Mouse (Mus musculus): ENCODE measurements around the gene Nckap1l. TPM values are rescaled to one million over a fixed set of nuclear protein-coding genes. Genes with fewer than 3 reads are reported as not detected.

Gene Nckap1l
- polyA plus RNA-seq, 1 experiment = 100 TPM

- DNase-seq = no peak
- Histone ChIP-seq H3K27ac (ENCODE audit: control insufficient read depth, insufficient read depth, low read length) (no peak overlapping the region), H3K27me3 (ENCODE audit: control insufficient read depth, insufficient read depth, low read length) (no peaks in the 10 kb centered on the region), H3K36me3 (ENCODE audit: control insufficient read depth, insufficient read depth, low read length) (peaks cover 60% of the 10 kb centered on the region), H3K4me3 (ENCODE audit: control insufficient read depth, insufficient read depth, low read length) (no peak overlapping the region), H3K4me1 (replicated peaks; ENCODE audit: control insufficient read depth, insufficient read depth, low read length) (no peaks in the 10 kb centered on the region)
- 95% methylated on average over 10 of the region's 10 CpGs for WGBS
- TF ChIP-seq CTCF (IDR thresholded peaks at IDR 0.05; ENCODE audit: borderline replicate concordance, control insufficient read depth, extremely low read depth, insufficient read depth, low read length, poor library complexity) = no peak
- TF ChIP-seq POLR2A (IDR thresholded peaks at IDR 0.05; ENCODE audit: control insufficient read depth, extremely low read depth, insufficient read depth, low read length, poor library complexity) = no peak
Observed at GRCm38 (mm10) chr15:103496204-103497140, 42.9 kb downstream of the Nckap1l start.

DNA sequence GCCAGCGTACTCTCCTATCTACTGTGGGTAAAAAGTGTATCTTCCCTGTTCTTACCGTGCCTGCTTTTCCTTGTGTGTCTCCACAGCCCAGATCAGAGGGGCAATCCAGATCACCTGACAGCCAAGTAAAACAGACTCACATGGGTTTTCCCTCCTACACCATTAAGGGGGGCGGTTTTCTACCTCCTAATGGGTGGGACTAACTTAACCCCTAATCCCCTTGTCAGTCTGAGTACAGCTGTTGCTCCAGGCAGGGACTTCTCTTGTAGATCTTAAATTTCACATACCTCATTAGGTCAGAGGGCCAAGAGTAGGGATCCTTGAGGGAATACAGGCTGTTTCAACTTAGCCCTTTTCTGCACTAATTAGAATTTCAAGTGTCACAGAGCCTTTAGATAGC lies 44.6 kb downstream of the Nckap1l start:
- peaks cover 6% of the 10 kb centered on the region for H3K4me1 ChIP-seq (replicated peaks; ENCODE audit: control insufficient read depth, insufficient read depth, low read length)
- no peak for DNase-seq
- no peak overlapping the region for H3K27ac ChIP-seq (ENCODE audit: control insufficient read depth, insufficient read depth, low read length)
- 94% methylated on average over 3 of the region's 3 CpGs for WGBS
- peaks cover 43% of the 10 kb centered on the region for H3K36me3 ChIP-seq (ENCODE audit: control insufficient read depth, insufficient read depth, low read length)
- no peak overlapping the region for H3K4me3 ChIP-seq (ENCODE audit: control insufficient read depth, insufficient read depth, low read length)
- no peak for TF ChIP-seq CTCF (IDR thresholded peaks at IDR 0.05; ENCODE audit: borderline replicate concordance, control insufficient read depth, extremely low read depth, insufficient read depth, low read length, poor library complexity)
- TF ChIP-seq POLR2A (IDR thresholded peaks at IDR 0.05; ENCODE audit: control insufficient read depth, extremely low read depth, insufficient read depth, low read length, poor library complexity) = no peak
- no peaks in the 10 kb centered on the region for H3K27me3 ChIP-seq (ENCODE audit: control insufficient read depth, insufficient read depth, low read length)

- Histone ChIP-seq H3K27ac (ENCODE audit: control insufficient read depth, insufficient read depth, low read length) (no peak overlapping the region), H3K27me3 (ENCODE audit: control insufficient read depth, insufficient read depth, low read length) (no peaks in the 10 kb centered on the region), H3K4me3 (ENCODE audit: control insufficient read depth, insufficient read depth, low read length) (no peak overlapping the region), H3K36me3 (ENCODE audit: control insufficient read depth, insufficient read depth, low read length) (peaks cover 24% of the 10 kb centered on the region), H3K4me1 (replicated peaks; ENCODE audit: control insufficient read depth, insufficient read depth, low read length) (peaks cover 8% of the 10 kb centered on the region)
- no peak for DNase-seq
- TF ChIP-seq CTCF (IDR thresholded peaks at IDR 0.05; ENCODE audit: borderline replicate concordance, control insufficient read depth, extremely low read depth, insufficient read depth, low read length, poor library complexity) = no peak
- TF ChIP-seq POLR2A (IDR thresholded peaks at IDR 0.05; ENCODE audit: control insufficient read depth, extremely low read depth, insufficient read depth, low read length, poor library complexity) = no peak
- WGBS = 92% methylated on average over 1 of the region's 1 CpGs
Observed at GRCm38 (mm10) chr15:103500723-103501122, 47.1 kb downstream of the Nckap1l start.

DNA sequence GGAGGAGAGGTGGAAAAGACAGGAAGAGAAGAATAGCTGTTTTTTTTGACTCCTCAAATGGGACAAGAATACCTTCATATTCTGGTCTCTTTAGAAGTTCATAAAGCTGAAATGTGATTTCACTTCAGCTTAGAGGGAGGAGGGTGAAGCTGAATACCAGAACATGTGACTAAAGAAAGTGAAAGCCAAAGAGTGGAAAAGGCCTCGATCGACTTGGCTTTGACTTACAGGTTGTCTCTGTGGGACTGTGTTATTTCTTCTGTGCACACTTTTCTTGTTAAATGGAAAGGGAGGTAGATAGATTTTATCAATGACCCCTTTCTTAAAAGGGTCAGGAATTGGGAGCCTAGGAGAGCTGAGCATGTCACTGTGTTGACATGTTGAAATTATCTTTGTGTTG lies 47.6 kb downstream of the Nckap1l start:
- 9% methylated on average over 2 of the region's 2 CpGs for WGBS
- Histone ChIP-seq H3K4me3 (ENCODE audit: control insufficient read depth, insufficient read depth, low read length) (no peak overlapping the region), H3K36me3 (ENCODE audit: control insufficient read depth, insufficient read depth, low read length) (peaks cover 24% of the 10 kb centered on the region), H3K27ac (ENCODE audit: control insufficient read depth, insufficient read depth, low read length) (no peak overlapping the region), H3K4me1 (replicated peaks; ENCODE audit: control insufficient read depth, insufficient read depth, low read length) (peaks cover 8% of the 10 kb centered on the region), H3K27me3 (ENCODE audit: control insufficient read depth, insufficient read depth, low read length) (no peaks in the 10 kb centered on the region)
- no peak for DNase-seq
- TF ChIP-seq CTCF (IDR thresholded peaks at IDR 0.05; ENCODE audit: borderline replicate concordance, control insufficient read depth, extremely low read depth, insufficient read depth, low read length, poor library complexity) = no peak
- TF ChIP-seq POLR2A (IDR thresholded peaks at IDR 0.05; ENCODE audit: control insufficient read depth, extremely low read depth, insufficient read depth, low read length, poor library complexity) = no peak

GRCm38 (mm10) chr15:103502435-103503250 lies 49.0 kb downstream of the Nckap1l start, which contains the start of gene Pde1b:
Pde1b (plus strand) TSS chr15:103503034.
- Histone ChIP-seq H3K4me3 (ENCODE audit: control insufficient read depth, insufficient read depth, low read length) (peak within 1 kb of the TSS; percentile 33), H3K36me3 (ENCODE audit: control insufficient read depth, insufficient read depth, low read length) (peaks cover 14% of the 10 kb centered on the region), H3K27me3 (ENCODE audit: control insufficient read depth, insufficient read depth, low read length) (no peaks in the 10 kb centered on the region), H3K27ac (ENCODE audit: control insufficient read depth, insufficient read depth, low read length) (no peak within 1 kb of the TSS), H3K4me1 (replicated peaks; ENCODE audit: control insufficient read depth, insufficient read depth, low read length) (peaks cover 8% of the 10 kb centered on the region)
- DNase-seq = peak; percentile 68
- no peak for TF ChIP-seq POLR2A (IDR thresholded peaks at IDR 0.05; ENCODE audit: control insufficient read depth, extremely low read depth, insufficient read depth, low read length, poor library complexity)
- no peak for TF ChIP-seq CTCF (IDR thresholded peaks at IDR 0.05; ENCODE audit: borderline replicate concordance, control insufficient read depth, extremely low read depth, insufficient read depth, low read length, poor library complexity)
- 3% methylated on average over 60 of the region's 63 CpGs for WGBS

- TF ChIP-seq POLR2A (IDR thresholded peaks at IDR 0.05; ENCODE audit: control insufficient read depth, extremely low read depth, insufficient read depth, low read length, poor library complexity) (no peak), CTCF (IDR thresholded peaks at IDR 0.05; ENCODE audit: borderline replicate concordance, control insufficient read depth, extremely low read depth, insufficient read depth, low read length, poor library complexity) (no peak)
- peaks cover 8% of the 10 kb centered on the region for H3K36me3 ChIP-seq (ENCODE audit: control insufficient read depth, insufficient read depth, low read length)
- no peak overlapping the region for H3K27ac ChIP-seq (ENCODE audit: control insufficient read depth, insufficient read depth, low read length)
- peaks cover 8% of the 10 kb centered on the region for H3K4me1 ChIP-seq (replicated peaks; ENCODE audit: control insufficient read depth, insufficient read depth, low read length)
- no peaks in the 10 kb centered on the region for H3K27me3 ChIP-seq (ENCODE audit: control insufficient read depth, insufficient read depth, low read length)
- H3K4me3 ChIP-seq (ENCODE audit: control insufficient read depth, insufficient read depth, low read length) = peak overlapping the region; percentile 21; the same call in 1 of the 2 replicates
- no peak for DNase-seq
- WGBS = 8% methylated on average over 15 of the region's 15 CpGs
Observed at GRCm38 (mm10) chr15:103503251-103503600, 49.6 kb downstream of the Nckap1l start.
